Mouse (Mus musculus): Measurements from ENCODE around the gene Rad51b.

The Rad51b gene

GRCm38 (mm10) chr12:79827735-79828134, 530.7 kb downstream of the Rad51b start:
- in situ Hi-C loops (cut with MboI; ENCODE audit: unreplicated experiment in 2 of 2): loop anchor here in 1 of 2 experiments (25.0 kb wide), 2 partner anchors 135 to 465 kb away; no protein-coding TSS in a partner anchor

DNA sequence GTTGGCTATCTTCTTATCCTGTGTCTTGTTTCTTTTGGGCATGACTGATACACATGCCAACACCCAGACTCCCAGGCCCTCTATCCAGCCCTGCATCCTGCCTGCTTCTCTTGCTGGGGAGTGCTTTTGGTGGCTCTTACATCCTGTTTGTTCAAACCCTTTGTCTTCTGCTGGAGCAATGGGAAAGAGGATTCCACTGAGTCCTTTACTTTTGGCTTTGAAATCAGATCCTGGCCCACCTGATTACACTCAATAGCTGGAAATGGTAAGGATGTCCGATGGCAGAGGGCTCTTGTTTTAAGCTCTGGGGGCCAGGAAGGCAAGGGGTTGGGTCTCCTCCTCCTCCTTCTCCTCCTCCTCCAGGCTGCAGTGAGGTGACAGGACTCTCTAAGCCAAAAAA, 533.6 kb downstream of the Rad51b start:
- in situ Hi-C loops (cut with MboI; ENCODE audit: unreplicated experiment in 2 of 2): loop anchor here in 1 of 2 experiments (25.0 kb wide), 2 partner anchors 132 to 468 kb away; no protein-coding TSS in a partner anchor

- in situ Hi-C loops (cut with MboI; ENCODE audit: unreplicated experiment in 2 of 2): loop anchor here in 1 of 2 experiments (25.0 kb wide), 2 partner anchors 130 to 470 kb away; no protein-coding TSS in a partner anchor
These were observed 535.5 kb downstream of the Rad51b start for GRCm38 (mm10) chr12:79832611-79833010.

- in situ Hi-C loops (cut with MboI; ENCODE audit: unreplicated experiment in 2 of 2): loop anchor here (5.0 to 25.0 kb wide), 3 partner anchors 127 to 473 kb away; no protein-coding TSS in a partner anchor
These were observed 538.4 kb downstream of the Rad51b start for GRCm38 (mm10) chr12:79835521-79835920.

DNA sequence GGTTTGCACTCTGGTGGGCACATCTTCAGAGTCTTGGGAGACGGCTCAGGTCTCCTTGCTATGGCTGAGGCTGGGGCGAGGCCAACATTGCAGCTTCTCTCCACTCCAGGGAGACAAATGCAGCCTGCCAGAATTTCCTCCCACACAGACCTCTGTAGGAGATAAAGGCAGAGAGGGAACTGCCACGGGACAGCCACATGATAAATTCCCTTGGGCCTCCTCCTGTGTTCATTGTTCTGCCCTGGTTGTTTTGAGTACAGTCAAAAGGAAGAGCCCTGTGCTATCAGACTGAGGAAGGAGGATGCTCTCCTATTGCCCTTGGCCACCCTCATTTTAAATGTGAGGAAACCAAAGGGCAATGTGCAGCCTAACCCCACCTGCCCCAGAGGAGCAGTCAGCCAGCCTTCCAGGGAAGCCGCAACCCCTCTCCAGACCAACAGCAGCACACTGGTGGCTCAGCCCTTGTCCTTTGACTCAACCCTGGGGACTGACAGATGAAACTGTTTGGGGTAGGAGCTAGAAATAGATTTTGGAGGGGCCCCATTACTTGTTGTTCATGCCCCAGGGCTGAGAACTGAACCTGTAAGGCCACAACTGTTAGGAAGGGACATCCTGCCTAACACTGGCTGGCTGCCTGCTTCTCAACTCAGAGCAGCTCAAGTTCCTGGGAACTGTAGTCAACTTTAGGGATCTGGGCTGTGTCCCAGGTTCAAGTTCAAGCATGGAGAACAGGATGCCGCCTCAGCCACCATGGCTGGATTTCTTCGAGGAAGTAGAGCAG, 541.3 kb downstream of the Rad51b start:
- in situ Hi-C loops (cut with MboI; ENCODE audit: unreplicated experiment in 2 of 2): loop anchor here (5.0 to 25.0 kb wide), 3 partner anchors 124 to 476 kb away; no protein-coding TSS in a partner anchor

- in situ Hi-C loops (cut with MboI; ENCODE audit: unreplicated experiment in 2 of 2): loop anchor here (5.0 to 25.0 kb wide), 3 partner anchors 123 to 477 kb away; no protein-coding TSS in a partner anchor
These were observed 542.2 kb downstream of the Rad51b start for GRCm38 (mm10) chr12:79839096-79839941.

DNA sequence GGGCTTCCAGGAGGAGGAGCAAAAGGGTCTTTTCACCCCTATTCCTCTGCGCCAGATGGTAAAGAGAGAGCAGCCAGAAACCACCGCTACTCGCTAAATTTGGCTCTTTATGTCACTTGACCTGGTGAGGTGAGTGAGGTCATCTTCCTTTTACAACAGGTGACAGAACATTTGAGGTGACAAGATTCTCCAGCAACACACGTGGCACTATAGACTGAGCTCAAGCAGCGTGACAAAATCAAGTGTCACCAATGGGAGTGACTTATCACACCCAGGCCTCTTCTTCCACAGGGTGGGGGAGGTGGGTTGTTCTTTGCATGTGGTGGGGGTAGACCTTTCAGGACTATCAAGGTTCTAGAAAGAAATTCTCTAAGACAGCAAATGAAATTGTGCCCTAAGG, 543.4 kb downstream of the Rad51b start:
- in situ Hi-C loops (cut with MboI; ENCODE audit: unreplicated experiment in 2 of 2): loop anchor here (5.0 to 25.0 kb wide), 7 partner anchors 62 to 478 kb away; no protein-coding TSS in a partner anchor

DNA sequence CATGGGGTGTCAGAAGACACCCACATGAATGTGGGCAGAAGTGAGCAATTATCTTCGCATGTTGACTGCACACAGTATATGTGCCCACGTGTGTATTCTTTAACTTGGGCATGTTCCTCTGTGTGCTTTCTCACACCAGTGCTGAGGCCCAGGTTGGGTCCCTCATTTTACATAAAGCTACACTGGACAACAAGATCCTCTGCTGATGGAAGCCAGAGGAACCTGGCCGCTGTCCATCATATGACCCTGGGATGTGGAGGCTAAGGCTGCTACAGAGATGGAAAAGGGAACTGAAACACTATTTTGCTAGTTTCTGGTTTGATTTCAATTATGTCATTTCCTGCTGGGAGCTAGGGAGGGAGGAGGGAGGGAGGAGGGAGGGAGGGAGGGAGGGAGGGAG, 544.2 kb downstream of the Rad51b start:
- in situ Hi-C loops (cut with MboI; ENCODE audit: unreplicated experiment in 2 of 2): loop anchor here (5.0 to 25.0 kb wide), 7 partner anchors 61 to 479 kb away; no protein-coding TSS in a partner anchor

GRCm38 (mm10) chr12:79842319-79842718, 545.2 kb downstream of the Rad51b start:
- in situ Hi-C loops (cut with MboI; ENCODE audit: unreplicated experiment in 2 of 2): loop anchor here (5.0 to 25.0 kb wide), 7 partner anchors 60 to 480 kb away; no protein-coding TSS in a partner anchor

DNA sequence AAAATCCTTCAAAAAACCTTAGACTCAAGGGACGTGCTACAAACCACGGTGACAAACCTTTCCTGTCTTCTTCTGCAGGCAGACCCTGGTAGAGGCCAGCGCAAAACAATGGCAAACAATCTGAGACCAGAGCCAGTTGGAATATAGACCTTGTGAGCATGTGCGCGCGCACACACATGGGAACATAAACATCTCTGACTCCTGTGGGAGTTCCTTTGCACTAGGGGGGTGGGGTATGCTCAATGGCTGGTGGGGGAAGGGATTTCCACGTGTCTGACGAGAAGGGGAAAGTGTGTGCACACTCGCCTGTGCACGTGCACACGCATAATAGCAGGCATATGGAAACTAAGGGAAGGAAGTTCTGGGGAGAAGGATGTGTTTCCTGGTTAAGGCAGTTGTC, 545.9 kb downstream of the Rad51b start:
- in situ Hi-C loops (cut with MboI; ENCODE audit: unreplicated experiment in 2 of 2): loop anchor here (5.0 to 25.0 kb wide), 7 partner anchors 59 to 481 kb away; no protein-coding TSS in a partner anchor

GRCm38 (mm10) chr12:79843496-79843895, 546.4 kb downstream of the Rad51b start:
- in situ Hi-C loops (cut with MboI; ENCODE audit: unreplicated experiment in 2 of 2): loop anchor here (5.0 to 25.0 kb wide), 7 partner anchors 59 to 481 kb away; no protein-coding TSS in a partner anchor

DNA sequence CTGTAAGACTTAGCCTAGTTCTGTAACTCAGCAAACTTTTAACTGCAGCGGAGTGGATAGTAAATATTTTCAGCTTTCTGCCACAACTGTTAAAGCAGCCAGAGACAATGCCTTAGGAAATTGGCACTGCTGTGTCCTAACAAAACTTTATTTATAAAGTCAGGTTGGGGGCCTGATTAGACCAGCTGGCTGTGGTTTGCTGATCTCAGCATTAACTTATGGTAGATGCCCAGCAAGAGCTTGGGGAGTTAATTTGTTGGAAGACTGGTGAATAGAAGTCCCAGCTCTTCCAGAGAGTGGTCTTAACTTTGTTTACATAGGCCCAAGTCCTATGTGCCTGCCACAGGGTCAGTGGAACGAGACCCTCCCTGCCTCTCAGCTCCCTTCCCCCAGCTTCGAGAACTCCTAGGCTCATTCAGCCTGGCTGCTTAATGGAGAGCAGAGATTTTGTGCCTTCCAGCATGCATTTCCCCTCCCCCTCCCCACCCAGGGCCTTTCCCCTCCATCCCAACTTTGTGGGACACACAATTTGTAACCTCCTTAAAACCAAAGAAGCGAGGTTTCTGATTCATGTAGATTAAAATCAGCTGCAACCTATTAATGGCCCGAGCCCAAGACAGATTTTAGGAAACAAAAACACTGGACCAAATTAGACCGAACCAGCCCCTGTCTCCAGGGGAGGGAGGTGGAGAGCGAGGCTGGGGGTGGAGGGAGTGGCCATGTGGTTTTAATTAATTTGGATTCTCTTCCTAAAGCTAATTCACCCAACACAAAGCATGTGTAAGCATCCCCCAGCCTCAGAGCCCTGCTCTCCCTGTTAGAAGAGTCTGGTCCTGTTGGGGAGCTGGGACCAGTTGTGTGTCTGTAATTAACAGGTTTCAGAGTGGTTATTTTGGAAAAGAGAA, 549.4 kb downstream of the Rad51b start:
- in situ Hi-C loops (cut with MboI; ENCODE audit: unreplicated experiment in 2 of 2): loop anchor here (5.0 to 25.0 kb wide), 3 partner anchors 36 to 484 kb away; no protein-coding TSS in a partner anchor

- in situ Hi-C loops (cut with MboI; ENCODE audit: unreplicated experiment in 2 of 2): loop anchor here (5.0 to 25.0 kb wide), 3 partner anchors 34 to 486 kb away; no protein-coding TSS in a partner anchor
These were observed 551.5 kb downstream of the Rad51b start for GRCm38 (mm10) chr12:79848539-79848938.

- in situ Hi-C loops (cut with MboI; ENCODE audit: unreplicated experiment in 2 of 2): no loop called here
These were observed 552.9 kb downstream of the Rad51b start for GRCm38 (mm10) chr12:79850021-79850420.

GRCm38 (mm10) chr12:79851898-79852297, 554.8 kb downstream of the Rad51b start:
- in situ Hi-C loops (cut with MboI; ENCODE audit: unreplicated experiment in 2 of 2): no loop called here

GRCm38 (mm10) chr12:79852606-79853005, 555.5 kb downstream of the Rad51b start:
- in situ Hi-C loops (cut with MboI; ENCODE audit: unreplicated experiment in 2 of 2): no loop called here

- in situ Hi-C loops (cut with MboI; ENCODE audit: unreplicated experiment in 2 of 2): no loop called here
These were observed 556.9 kb downstream of the Rad51b start for GRCm38 (mm10) chr12:79853901-79854490.

GRCm38 (mm10) chr12:79854507-79854906, 557.4 kb downstream of the Rad51b start:
- in situ Hi-C loops (cut with MboI; ENCODE audit: unreplicated experiment in 2 of 2): no loop called here

All from v-Abl transformed pro-B cells (cell line).